Mouse (Mus musculus): ENCODE data around the gene Rasgrf1. TPM values are rescaled to one million over a fixed set of nuclear protein-coding genes. Genes with fewer than 3 reads are reported as not detected.

Rasgrf1 gene
- polyA plus RNA-seq, 1 experiment from 2014 or later = 0.15 TPM

DNA sequence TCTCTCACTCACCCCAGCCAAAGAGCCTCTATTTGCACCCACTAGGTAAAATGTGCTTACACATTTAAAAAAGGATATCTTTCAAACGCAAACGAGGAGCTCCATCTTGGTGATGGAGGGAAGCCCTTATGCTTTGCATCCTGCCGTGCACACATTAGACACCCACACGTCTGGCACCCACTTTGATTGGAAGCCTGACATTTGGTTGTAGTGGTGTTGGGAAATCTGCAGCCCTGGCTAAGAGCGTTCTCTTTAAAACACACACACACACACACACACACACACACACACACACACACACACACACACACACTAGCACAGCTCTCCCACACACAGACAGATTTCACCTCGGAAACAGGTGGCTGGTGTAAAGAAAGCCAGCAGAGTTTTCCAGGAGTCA, 111.2 kb downstream of the Rasgrf1 start:
- Histone ChIP-seq H3K27ac (ENCODE audit: low read depth, low read length) (no peak overlapping the region), H3K4me2 (replicated peaks; ENCODE audit: low read depth, low read length) (no peak overlapping the region), H3K4me1 (replicated peaks; ENCODE audit: control insufficient read depth, insufficient read depth, low read length) (no peaks in the 10 kb centered on the region), H3K4me3 (ENCODE audit: low read depth, low read length) (no peak overlapping the region), H3K9ac (ENCODE audit: low read depth, low read length) (no peak overlapping the region), H3K36me3 (ENCODE audit: control insufficient read depth, insufficient read depth, low read length) (no peaks in the 10 kb centered on the region), H3K9me3 (ENCODE audit: control insufficient read depth, low read length) (no peaks in the 10 kb centered on the region), H3K27me3 (ENCODE audit: control insufficient read depth, insufficient read depth, low read length) (no peaks in the 10 kb centered on the region)
- WGBS = 85% methylated on average over 6 of the region's 6 CpGs
- ATAC-seq (ENCODE audit: low FRiP score) (no peak), DNase-seq (ENCODE audit: low spot score) (no peak)

DNA sequence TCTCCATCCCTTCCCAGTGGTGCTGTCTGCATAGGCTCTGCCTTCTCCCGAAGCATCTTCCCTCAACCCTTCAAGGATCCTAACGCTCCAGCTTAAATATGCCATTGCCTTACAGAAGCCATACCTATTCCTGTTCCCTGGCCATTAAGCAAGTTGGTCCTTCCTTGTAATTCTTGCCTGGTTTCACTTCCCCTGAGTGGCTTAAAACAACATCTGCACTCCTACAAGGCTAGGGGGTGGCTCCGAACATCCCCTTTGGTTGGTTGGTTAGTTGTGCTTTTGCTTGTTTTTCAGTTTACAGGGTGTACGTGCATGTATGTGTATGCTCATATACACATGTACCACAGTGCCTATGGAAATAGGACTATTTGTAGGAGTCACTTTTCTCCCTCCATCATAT, 111.7 kb downstream of the Rasgrf1 start:
- H3K4me3 ChIP-seq (ENCODE audit: low read depth, low read length) = no peak overlapping the region
- 94% methylated on average over 4 of the region's 4 CpGs for WGBS
- no peak overlapping the region for H3K27ac ChIP-seq (ENCODE audit: low read depth, low read length)
- ATAC-seq (ENCODE audit: low FRiP score) (no peak), DNase-seq (ENCODE audit: low spot score) (no peak)
- no peak overlapping the region for H3K4me2 ChIP-seq (replicated peaks; ENCODE audit: low read depth, low read length)
- H3K9me3 ChIP-seq (ENCODE audit: control insufficient read depth, low read length) = no peaks in the 10 kb centered on the region
- H3K27me3 ChIP-seq (ENCODE audit: control insufficient read depth, insufficient read depth, low read length) = no peaks in the 10 kb centered on the region
- no peaks in the 10 kb centered on the region for H3K4me1 ChIP-seq (replicated peaks; ENCODE audit: control insufficient read depth, insufficient read depth, low read length)
- H3K36me3 ChIP-seq (ENCODE audit: control insufficient read depth, insufficient read depth, low read length) = no peaks in the 10 kb centered on the region
- H3K9ac ChIP-seq (ENCODE audit: low read depth, low read length) = no peak overlapping the region

- ATAC-seq (ENCODE audit: low FRiP score) = no peak
- H3K9ac ChIP-seq (ENCODE audit: low read depth, low read length) = no peak overlapping the region
- WGBS = 92% methylated on average over 6 of the region's 6 CpGs
- no peaks in the 10 kb centered on the region for H3K36me3 ChIP-seq (ENCODE audit: control insufficient read depth, insufficient read depth, low read length)
- no peak overlapping the region for H3K4me2 ChIP-seq (replicated peaks; ENCODE audit: low read depth, low read length)
- no peak overlapping the region for H3K27ac ChIP-seq (ENCODE audit: low read depth, low read length)
- no peaks in the 10 kb centered on the region for H3K4me1 ChIP-seq (replicated peaks; ENCODE audit: control insufficient read depth, insufficient read depth, low read length)
- no peaks in the 10 kb centered on the region for H3K9me3 ChIP-seq (ENCODE audit: control insufficient read depth, low read length)
- no peak for DNase-seq (ENCODE audit: low spot score)
- no peak overlapping the region for H3K4me3 ChIP-seq (ENCODE audit: low read depth, low read length)
- H3K27me3 ChIP-seq (ENCODE audit: control insufficient read depth, insufficient read depth, low read length) = no peaks in the 10 kb centered on the region
These were observed 118.0 kb downstream of the Rasgrf1 start for GRCm38 (mm10) chr9:90027709-90028108.

DNA sequence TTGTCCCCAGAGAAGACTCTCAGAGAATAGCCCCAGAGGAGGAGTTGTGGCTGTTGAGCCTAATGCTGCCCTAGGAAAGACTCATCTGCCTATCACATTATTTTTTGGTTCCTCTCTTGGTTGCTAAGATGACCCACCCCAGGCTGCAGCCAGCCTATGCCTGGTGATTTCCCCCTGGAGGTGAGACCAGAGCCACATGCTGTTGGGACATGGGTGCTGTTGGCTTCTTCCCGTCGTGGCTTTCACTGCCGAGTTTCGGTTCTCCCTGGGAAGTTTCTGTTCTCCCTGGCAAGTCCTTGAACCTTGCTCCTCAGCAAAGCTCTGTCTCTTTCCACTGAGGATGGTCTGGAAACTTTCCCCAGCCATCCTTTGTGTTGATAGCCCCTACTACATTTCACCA, 124.2 kb downstream of the Rasgrf1 start:
- Histone ChIP-seq H3K27ac (ENCODE audit: low read depth, low read length) (no peak overlapping the region), H3K9ac (ENCODE audit: low read depth, low read length) (no peak overlapping the region), H3K4me3 (ENCODE audit: low read depth, low read length) (no peak overlapping the region), H3K4me2 (replicated peaks; ENCODE audit: low read depth, low read length) (no peak overlapping the region), H3K27me3 (ENCODE audit: control insufficient read depth, insufficient read depth, low read length) (no peaks in the 10 kb centered on the region), H3K36me3 (ENCODE audit: control insufficient read depth, insufficient read depth, low read length) (no peaks in the 10 kb centered on the region), H3K9me3 (ENCODE audit: control insufficient read depth, low read length) (no peaks in the 10 kb centered on the region), H3K4me1 (replicated peaks; ENCODE audit: control insufficient read depth, insufficient read depth, low read length) (no peaks in the 10 kb centered on the region)
- DNase-seq (ENCODE audit: low spot score) (no peak), ATAC-seq (ENCODE audit: low FRiP score) (no peak)
- WGBS = 85% methylated on average over 4 of the region's 4 CpGs

DNA sequence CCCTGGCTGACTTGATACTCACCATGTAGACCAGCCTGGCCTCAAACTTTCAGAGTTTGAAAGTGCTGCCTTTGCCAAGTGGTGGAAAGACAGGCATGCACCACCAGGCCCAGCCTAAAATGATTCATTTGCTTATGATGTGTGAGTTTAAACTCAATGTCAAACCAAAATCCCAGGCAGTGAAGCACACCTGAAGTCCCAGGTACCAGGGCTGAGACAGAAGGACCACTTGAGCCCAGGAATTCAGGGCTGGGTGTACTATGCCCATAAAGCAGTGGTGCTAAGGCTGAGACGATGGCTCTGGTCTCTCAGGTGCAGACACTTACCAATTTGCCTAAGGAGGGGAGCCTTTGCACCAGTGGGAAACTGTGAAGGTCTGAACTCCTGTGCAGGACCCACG, 125.5 kb downstream of the Rasgrf1 start:
- no peak overlapping the region for H3K4me2 ChIP-seq (replicated peaks; ENCODE audit: low read depth, low read length)
- WGBS = 72% methylated on average over 2 of the region's 2 CpGs
- no peak overlapping the region for H3K4me3 ChIP-seq (ENCODE audit: low read depth, low read length)
- H3K9ac ChIP-seq (ENCODE audit: low read depth, low read length) = no peak overlapping the region
- no peaks in the 10 kb centered on the region for H3K9me3 ChIP-seq (ENCODE audit: control insufficient read depth, low read length)
- ATAC-seq (ENCODE audit: low FRiP score) (no peak), DNase-seq (ENCODE audit: low spot score) (no peak)
- H3K4me1 ChIP-seq (replicated peaks; ENCODE audit: control insufficient read depth, insufficient read depth, low read length) = no peaks in the 10 kb centered on the region
- no peaks in the 10 kb centered on the region for H3K36me3 ChIP-seq (ENCODE audit: control insufficient read depth, insufficient read depth, low read length)
- no peak overlapping the region for H3K27ac ChIP-seq (ENCODE audit: low read depth, low read length)
- H3K27me3 ChIP-seq (ENCODE audit: control insufficient read depth, insufficient read depth, low read length) = no peaks in the 10 kb centered on the region

- H3K36me3 ChIP-seq (ENCODE audit: control insufficient read depth, insufficient read depth, low read length) = no peaks in the 10 kb centered on the region
- no peak overlapping the region for H3K4me2 ChIP-seq (replicated peaks; ENCODE audit: low read depth, low read length)
- no peak overlapping the region for H3K27ac ChIP-seq (ENCODE audit: low read depth, low read length)
- no peaks in the 10 kb centered on the region for H3K9me3 ChIP-seq (ENCODE audit: control insufficient read depth, low read length)
- no peaks in the 10 kb centered on the region for H3K4me1 ChIP-seq (replicated peaks; ENCODE audit: control insufficient read depth, insufficient read depth, low read length)
- no peak overlapping the region for H3K9ac ChIP-seq (ENCODE audit: low read depth, low read length)
- WGBS = 94% methylated on average over 3 of the region's 3 CpGs
- H3K27me3 ChIP-seq (ENCODE audit: control insufficient read depth, insufficient read depth, low read length) = no peaks in the 10 kb centered on the region
- H3K4me3 ChIP-seq (ENCODE audit: low read depth, low read length) = no peak overlapping the region
- DNase-seq (ENCODE audit: low spot score) (no peak), ATAC-seq (ENCODE audit: low FRiP score) (no peak)
These were observed 126.1 kb downstream of the Rasgrf1 start for GRCm38 (mm10) chr9:90035794-90036193.

GRCm38 (mm10) chr9:90036313-90036712, 126.6 kb downstream of the Rasgrf1 start:
- no peaks in the 10 kb centered on the region for H3K36me3 ChIP-seq (ENCODE audit: control insufficient read depth, insufficient read depth, low read length)
- H3K4me2 ChIP-seq (replicated peaks; ENCODE audit: low read depth, low read length) = no peak overlapping the region
- H3K27ac ChIP-seq (ENCODE audit: low read depth, low read length) = no peak overlapping the region
- no peaks in the 10 kb centered on the region for H3K9me3 ChIP-seq (ENCODE audit: control insufficient read depth, low read length)
- 85% methylated on average over 4 of the region's 4 CpGs for WGBS
- no peak overlapping the region for H3K9ac ChIP-seq (ENCODE audit: low read depth, low read length)
- H3K27me3 ChIP-seq (ENCODE audit: control insufficient read depth, insufficient read depth, low read length) = no peaks in the 10 kb centered on the region
- DNase-seq (ENCODE audit: low spot score) (no peak), ATAC-seq (ENCODE audit: low FRiP score) (no peak)
- H3K4me1 ChIP-seq (replicated peaks; ENCODE audit: control insufficient read depth, insufficient read depth, low read length) = no peaks in the 10 kb centered on the region
- H3K4me3 ChIP-seq (ENCODE audit: low read depth, low read length) = no peak overlapping the region

GRCm38 (mm10) chr9:90038535-90038934, 128.8 kb downstream of the Rasgrf1 start:
- H3K27ac ChIP-seq (ENCODE audit: low read depth, low read length) = no peak overlapping the region
- H3K36me3 ChIP-seq (ENCODE audit: control insufficient read depth, insufficient read depth, low read length) = no peaks in the 10 kb centered on the region
- DNase-seq (ENCODE audit: low spot score) (no peak), ATAC-seq (ENCODE audit: low FRiP score) (no peak)
- H3K9ac ChIP-seq (ENCODE audit: low read depth, low read length) = no peak overlapping the region
- H3K9me3 ChIP-seq (ENCODE audit: control insufficient read depth, low read length) = no peaks in the 10 kb centered on the region
- H3K4me1 ChIP-seq (replicated peaks; ENCODE audit: control insufficient read depth, insufficient read depth, low read length) = no peaks in the 10 kb centered on the region
- no peaks in the 10 kb centered on the region for H3K27me3 ChIP-seq (ENCODE audit: control insufficient read depth, insufficient read depth, low read length)
- 86% methylated on average over 4 of the region's 4 CpGs for WGBS
- H3K4me2 ChIP-seq (replicated peaks; ENCODE audit: low read depth, low read length) = no peak overlapping the region
- H3K4me3 ChIP-seq (ENCODE audit: low read depth, low read length) = no peak overlapping the region

DNA sequence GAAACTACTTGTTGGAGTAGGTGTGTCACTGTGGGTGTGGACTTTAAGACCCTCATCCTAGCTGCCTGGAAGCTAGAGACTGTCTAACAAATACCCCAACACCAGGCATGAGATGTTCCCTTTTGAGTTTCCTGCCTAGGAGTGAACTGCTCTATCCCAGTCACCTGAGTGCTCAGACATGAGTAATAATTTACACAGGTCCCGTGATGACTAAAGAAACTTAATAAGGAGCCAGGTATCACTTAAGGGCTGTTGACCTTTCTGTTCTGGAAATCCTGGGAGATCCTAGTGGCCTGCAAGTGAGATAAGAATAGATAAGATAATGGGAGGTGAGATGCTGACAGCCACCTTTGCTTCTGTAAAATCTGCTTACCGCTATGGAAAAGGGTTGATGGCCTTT, 131.2 kb downstream of the Rasgrf1 start:
- Histone ChIP-seq H3K9ac (ENCODE audit: low read depth, low read length) (no peak overlapping the region), H3K27ac (ENCODE audit: low read depth, low read length) (no peak overlapping the region), H3K4me3 (ENCODE audit: low read depth, low read length) (no peak overlapping the region), H3K36me3 (ENCODE audit: control insufficient read depth, insufficient read depth, low read length) (no peaks in the 10 kb centered on the region), H3K4me2 (replicated peaks; ENCODE audit: low read depth, low read length) (no peak overlapping the region), H3K4me1 (replicated peaks; ENCODE audit: control insufficient read depth, insufficient read depth, low read length) (no peaks in the 10 kb centered on the region), H3K27me3 (ENCODE audit: control insufficient read depth, insufficient read depth, low read length) (no peaks in the 10 kb centered on the region), H3K9me3 (ENCODE audit: control insufficient read depth, low read length) (no peaks in the 10 kb centered on the region)
- DNase-seq (ENCODE audit: low spot score) (no peak), ATAC-seq (ENCODE audit: low FRiP score) (no peak)
- 88% methylated on average over 2 of the region's 2 CpGs for WGBS
